Mouse (Mus musculus) spleen, adult 12 weeks (tissue): ENCODE results near the gene Otud1.
A peak's percentile ranks its signal among the peaks of the same experiment; 100 is the strongest.

ENCODE experiments used
- DNase-seq: peaks from one replicate; pipeline ENCODE4 v3.0.0; 2022; ENCODE audit warnings: low spot score

Gene Otud1

GRCm38 (mm10) chr2:19670851-19671688, 13.5 kb downstream of the Otud1 start:
- DNase-seq, result no peak

DNA sequence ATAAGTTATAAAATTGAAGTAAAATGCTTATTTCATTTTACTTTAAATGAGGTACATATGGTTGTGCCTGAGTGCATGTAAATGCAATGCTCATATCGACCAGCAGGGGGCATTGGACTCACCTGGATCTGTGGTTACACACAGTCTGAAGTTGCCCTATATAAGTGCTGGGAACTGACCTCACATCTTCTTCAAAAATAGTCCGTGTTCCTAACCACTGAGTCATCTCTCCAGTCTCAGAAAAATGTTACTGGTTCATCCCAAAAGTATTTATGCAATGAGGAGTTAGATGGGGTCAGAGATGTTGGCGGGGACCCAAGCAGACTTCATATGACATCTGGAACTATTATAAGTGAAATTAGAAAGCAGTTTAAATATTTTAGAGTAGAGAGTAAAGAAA, 25.4 kb downstream of the Otud1 start:
- peak; percentile 7 for DNase-seq

- DNase-seq, result no peak
Measured at GRCm38 (mm10) chr2:19685489-19686147, 28.1 kb downstream of the Otud1 start.

DNA sequence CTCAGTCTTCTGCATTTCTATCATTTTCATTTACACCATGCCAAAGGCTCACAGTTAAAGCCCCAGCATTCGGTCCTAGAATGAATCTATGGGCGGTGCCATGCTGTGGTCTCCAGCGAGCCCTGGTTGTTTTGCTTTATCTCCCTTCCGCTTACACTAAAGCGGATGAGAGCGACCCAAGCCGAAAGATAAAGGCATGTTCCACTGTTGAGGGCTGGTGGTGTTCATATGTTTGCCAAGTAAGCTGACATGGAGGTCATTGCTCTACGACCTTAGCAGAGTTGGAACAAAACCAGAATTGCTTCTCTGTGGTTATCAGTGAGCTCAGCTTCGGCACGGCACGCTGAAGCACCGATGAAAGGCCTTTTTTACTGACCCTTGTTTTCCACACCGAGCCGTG, 32.5 kb downstream of the Otud1 start:
- no peak for DNase-seq

- peak; percentile 6 for DNase-seq
Measured at GRCm38 (mm10) chr2:19699573-19700295, 42.2 kb downstream of the Otud1 start.

- DNase-seq, result no peak
Measured at GRCm38 (mm10) chr2:19701386-19701785, 43.8 kb downstream of the Otud1 start.

GRCm38 (mm10) chr2:19703020-19703613, 45.6 kb downstream of the Otud1 start:
- DNase-seq, result no peak

- DNase-seq, result no peak
Measured at GRCm38 (mm10) chr2:19703670-19704069, 46.1 kb downstream of the Otud1 start.

DNA sequence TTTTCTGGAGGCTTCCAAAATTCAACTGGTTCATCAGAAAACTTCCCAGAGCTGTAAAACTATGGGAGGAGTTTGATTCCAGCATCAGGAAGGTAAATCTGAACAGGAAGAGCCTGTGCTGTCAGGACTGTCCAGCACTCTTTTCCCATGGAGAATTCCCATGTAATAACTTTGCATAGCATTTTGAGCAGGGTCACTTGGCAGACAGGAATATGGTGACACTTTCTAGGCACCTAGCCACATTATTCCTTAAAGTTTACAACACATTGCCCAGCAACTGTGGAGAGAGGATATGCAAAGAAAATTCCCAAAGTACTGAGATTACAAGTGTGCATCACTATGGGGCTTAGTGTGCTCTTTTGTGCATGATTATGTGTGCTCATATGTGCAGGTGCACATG, 46.7 kb downstream of the Otud1 start:
- DNase-seq, result no peak

- DNase-seq, result no peak
Measured at GRCm38 (mm10) chr2:19706886-19707285, 49.3 kb downstream of the Otud1 start.
